Mouse (Mus musculus) embryo, embryonic 11.5 days (tissue): ENCODE data around the gene Ppm1l.

ENCODE experiments used
- DNase-seq: peaks from one replicate; pipeline ENCODE4 v3.0.0-alpha.2; 2012; ENCODE audit warnings: low read depth, low spot score

The Ppm1l gene

DNA sequence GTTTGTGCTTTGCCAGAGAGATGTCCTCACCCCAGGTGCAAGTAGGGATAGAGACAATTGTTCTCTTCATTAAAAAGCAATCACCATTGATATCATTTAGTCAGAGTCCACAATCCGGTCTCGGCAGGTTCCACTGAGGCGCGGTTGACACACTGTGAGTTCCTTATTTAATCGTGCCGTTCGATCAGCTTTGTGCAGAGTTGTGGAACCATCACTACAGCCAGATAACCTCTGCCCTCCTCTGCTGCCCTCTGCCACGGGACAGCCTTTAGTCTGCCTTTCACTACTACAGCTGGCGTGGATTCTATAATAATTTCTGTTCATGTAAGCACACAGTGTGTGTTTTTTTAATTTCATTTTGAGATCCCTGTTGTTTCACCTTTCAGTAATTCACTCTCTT, 17.2 kb downstream of the Ppm1l start:
- no peak for DNase-seq

GRCm38 (mm10) chr3:69340486-69340885, 23.8 kb downstream of the Ppm1l start:
- no peak for DNase-seq

- DNase-seq = no peak
These were observed 24.3 kb downstream of the Ppm1l start for GRCm38 (mm10) chr3:69340971-69341370.

- DNase-seq = no peak
These were observed 24.9 kb downstream of the Ppm1l start for GRCm38 (mm10) chr3:69341514-69341913.

GRCm38 (mm10) chr3:69342247-69342921, 25.7 kb downstream of the Ppm1l start:
- DNase-seq = no peak

- DNase-seq = no peak
These were observed 26.5 kb downstream of the Ppm1l start for GRCm38 (mm10) chr3:69343124-69343523.

DNA sequence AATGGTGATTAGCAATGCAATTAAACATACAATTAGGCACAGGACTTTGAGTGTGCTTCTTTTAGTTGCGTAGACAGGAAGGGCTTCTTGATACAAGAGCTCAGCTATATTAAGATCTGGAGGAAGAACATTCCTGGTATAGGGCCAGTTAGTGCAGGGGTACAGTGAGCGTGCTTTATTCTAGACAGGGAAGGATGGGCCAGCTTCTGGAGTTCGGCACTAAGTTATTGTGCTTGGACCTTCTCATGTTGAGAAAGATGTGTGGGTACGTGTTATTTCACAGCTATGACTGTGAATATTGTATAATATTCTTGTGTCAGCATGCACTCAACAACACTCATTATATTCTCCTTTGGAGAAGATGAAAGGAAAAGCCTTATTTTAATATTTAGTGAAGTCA, 29.9 kb downstream of the Ppm1l start:
- DNase-seq = no peak

DNA sequence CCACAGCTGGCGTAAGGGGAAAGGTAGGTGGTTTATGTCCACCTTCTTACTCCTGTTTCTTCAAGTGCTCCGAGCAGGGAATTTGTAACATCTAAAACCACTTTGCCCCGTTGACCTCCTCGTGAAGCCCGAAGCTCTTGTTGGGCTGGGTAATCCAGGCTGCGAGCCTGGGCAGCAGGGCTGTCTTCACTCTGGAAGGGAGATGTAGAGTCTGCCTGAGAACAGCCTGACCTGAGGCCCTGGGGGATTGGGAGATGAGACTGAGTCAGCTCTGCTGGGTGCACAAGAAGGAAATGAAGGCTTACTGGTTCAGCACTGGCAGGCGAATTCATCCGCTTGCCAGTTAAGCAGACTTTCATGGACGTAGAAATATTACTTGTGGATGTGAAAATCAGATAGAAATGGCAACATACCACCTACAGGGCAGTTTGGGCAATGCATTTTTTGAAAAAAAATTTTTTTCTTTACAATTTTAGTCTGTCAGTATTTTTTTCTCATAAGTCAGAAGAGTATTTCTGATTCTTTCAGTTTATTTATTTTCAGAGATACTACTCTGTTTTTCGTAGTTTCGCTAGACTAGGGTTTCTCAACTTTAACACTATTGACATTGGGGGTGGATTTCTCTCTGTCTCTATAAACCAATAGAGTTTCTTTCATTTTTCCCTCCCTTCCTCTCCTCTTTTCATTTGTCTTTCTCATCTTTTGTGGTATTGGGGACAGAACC, 31.7 kb downstream of the Ppm1l start:
- no peak for DNase-seq

DNA sequence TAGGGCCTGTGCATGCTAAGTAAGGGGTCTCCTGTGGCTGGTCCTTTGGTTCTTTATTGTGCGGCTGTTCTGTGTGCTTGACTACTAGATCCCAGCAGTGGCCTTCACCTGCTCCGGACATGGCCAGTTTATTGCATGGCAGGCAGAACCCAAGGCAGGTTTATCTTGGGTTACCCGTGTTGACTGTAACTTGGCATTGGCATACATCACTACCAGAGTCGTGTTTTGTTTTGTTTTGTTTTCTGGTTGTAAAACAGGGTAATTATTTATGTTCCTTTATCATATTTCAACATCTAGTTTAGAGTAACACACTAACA, 32.2 kb downstream of the Ppm1l start:
- DNase-seq = no peak

- no peak for DNase-seq
These were observed 33.3 kb downstream of the Ppm1l start for GRCm38 (mm10) chr3:69349973-69350372.

- DNase-seq = no peak
These were observed 35.5 kb downstream of the Ppm1l start for GRCm38 (mm10) chr3:69352194-69352593.

- no peak for DNase-seq
These were observed 38.0 kb downstream of the Ppm1l start for GRCm38 (mm10) chr3:69354681-69355080.

DNA sequence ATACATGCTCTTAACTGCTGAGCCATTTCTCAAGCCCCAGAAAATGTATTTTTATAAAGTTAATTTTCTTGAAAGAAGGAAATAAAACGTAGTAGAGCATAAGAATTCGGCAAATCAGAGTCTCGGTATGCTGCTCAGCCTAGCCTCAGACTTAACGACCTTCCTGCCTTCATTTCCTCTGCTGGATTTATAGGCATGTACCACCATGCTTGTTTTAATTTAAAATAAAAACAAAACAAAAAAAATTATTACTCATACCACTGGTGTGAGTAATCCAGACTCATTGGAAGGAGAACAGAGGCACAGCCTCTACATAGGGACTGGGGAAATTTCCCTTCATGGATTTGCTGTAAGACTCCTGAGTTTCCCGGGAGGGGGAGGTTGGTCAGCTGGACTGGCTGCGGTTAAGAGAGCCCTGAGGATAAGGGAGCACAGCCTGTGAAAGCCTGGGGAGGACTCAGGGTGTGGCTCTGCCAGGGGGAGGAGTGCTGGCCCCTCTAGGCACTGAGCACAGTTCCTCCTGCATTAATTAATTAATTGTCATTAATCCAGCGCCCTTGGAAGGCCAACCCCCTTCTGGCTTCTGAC, 39.5 kb downstream of the Ppm1l start:
- no peak for DNase-seq

- DNase-seq = no peak
These were observed 40.1 kb downstream of the Ppm1l start for GRCm38 (mm10) chr3:69356781-69357180.

- no peak for DNase-seq
These were observed 41.4 kb downstream of the Ppm1l start for GRCm38 (mm10) chr3:69357897-69358619.

DNA sequence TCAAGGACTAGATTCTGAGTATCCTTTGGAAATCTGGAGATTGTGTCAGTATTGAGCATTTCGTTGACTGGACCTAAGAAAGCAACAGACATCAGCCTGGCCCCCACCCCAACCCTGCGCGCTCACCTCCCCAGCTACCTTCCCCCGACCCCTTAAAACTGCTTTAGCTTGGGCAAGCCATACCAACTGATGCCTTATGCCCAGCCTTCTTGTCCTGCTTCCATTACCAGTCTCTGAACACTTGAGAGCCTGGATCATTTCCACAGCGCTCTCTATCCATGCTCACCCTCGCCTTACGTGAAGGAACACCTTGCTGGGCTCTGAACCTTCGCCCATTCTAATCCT, 41.9 kb downstream of the Ppm1l start:
- no peak for DNase-seq

DNA sequence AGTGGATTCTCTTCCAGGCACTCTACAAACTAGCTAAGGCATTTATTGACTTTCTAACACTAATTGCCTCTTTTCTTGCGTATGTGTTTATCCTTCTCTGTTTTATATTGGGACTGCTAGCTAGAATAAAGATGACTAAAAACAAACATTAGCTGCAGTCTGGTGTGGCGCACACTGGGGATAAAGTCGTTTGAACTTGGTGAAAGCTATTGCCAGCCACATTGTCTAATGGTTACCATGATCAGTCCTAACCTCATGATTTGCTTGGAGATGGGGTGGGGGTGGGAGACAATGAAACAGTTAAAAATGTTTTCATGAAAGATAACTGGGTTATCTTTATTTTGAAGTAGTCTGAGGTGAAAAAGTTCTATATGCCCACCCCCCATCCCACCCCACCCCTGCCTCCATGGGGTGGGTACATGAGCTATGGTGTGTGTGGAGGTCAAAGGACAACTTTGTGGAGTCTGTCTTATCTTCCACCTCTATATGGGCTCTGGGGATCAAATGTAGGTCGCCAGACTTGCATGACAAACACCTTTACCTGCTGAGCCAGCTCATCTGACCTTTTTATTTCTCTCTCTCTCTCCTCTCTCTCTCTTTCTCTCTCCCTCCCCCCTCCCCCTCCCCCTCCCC, 43.7 kb downstream of the Ppm1l start:
- DNase-seq = no peak

DNA sequence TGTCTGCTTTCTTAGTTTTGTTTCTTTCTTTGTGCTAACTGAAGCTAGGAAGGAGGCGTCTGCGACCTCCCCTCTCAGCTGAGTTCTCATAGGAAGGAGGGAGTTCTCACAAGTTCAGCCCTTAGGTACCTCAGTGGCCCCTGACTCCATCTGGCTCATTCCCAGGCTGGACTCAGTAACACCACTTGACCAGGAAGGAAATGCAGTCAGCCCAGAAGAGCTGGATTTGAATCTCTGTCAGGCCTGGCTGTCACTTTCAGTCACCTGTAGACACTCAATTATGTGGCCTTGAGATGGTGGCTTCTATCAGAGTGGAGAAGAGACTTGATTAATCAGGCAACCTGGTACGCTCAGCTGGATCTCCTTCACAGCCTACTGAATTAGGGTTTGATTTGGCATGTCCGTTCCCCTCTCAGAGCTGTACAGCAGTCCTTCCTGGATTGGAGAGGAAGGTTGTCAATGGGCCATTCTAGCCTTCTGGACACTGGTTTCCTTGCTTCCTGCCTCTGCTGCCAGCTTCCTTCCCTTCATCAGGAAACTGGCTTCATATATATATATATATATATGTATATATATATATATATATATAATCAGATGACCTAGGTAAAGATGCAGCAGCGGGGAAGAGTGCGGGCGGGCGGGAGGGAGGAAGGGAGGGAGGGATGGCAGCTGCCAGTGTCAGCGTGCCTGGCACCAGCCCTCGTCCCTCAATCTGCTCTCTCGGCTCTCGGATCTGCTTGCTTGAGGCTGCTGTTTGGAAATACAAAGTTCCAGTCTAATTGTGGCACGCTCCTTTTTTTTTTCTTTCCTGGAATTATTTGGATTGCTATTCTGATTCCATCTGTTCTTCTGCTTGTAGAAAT, 45.1 kb downstream of the Ppm1l start:
- DNase-seq = no peak

- DNase-seq = no peak
These were observed 45.7 kb downstream of the Ppm1l start for GRCm38 (mm10) chr3:69362350-69362790.

DNA sequence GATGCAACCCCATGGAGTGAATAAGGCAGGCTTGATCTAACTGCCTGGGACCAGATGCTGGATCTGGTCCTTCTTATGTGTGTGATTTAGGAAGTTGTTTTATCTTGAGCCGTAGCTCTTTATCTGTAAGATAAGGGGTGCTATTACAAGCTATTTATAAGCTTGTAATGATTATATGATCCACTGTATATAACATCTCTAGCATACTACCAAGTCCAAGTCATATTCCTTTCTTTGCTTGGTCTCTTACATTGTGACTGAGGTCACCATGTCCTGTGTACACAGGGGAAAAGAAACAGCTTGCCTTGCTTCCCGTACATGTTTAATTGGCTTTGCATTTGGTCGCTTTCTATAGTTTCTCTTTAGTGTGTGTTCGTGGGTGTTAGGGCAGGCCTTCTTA, 46.2 kb downstream of the Ppm1l start:
- DNase-seq = no peak

GRCm38 (mm10) chr3:69364151-69364550, 47.5 kb downstream of the Ppm1l start:
- DNase-seq = no peak
